Mouse (Mus musculus): ENCODE data around the gene Bysl. TPM values are rescaled to one million over a fixed set of nuclear protein-coding genes. Genes with fewer than 3 reads are reported as not detected.
"Not testable (repeated sequence)": the region's sequence is repeated elsewhere in the genome, so short reads cannot be mapped to it uniquely, and the experiment has no call there.

The Bysl gene
- polyA plus RNA-seq (2016; fragmentation: Nextera tagmentation; extraction: Ambion mirVana), result 41.3 and 48.3 TPM in 2 replicates

DNA sequence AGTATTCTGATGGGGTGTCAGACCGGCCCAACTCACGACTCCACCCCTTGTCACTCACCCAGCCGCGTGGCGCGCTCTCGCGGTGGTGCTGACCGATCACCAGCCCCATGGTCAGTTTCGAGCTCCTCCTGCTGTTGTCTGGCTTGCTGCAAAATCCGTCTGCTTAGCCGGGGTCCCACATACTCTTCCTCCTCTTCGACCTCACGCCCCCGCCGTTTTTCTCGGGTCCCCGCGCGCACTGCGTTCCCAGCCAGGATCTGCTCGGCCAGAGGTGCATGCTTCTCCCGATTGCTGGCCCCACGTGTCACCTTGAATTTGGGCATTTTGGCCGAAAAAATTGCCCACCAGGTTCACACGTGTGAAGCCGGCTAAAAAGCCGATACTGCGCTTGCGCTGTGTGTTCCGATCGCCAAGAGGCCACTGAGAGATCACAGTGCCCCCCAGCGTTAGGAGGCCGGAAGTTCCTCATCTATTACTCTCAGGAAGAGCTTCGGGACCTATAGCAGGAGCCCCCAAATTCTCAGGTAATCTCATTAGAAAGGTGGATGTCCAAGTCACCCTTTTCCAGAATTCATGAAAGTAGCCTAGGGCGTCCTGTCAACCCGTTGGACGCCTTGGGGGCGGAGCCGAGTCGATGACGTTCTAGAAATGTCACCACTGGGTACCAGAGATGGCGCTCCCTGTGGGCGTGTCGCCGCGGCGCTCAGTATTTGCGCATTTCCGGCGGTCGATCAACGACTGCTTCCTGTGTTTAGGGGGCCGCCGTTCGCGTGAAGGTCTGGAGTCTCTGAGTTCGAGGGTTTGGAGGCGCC lies at the start of gene Bysl, which contains the start of the genes Med20 and Gm20517:
Bysl (minus strand) TSS at position 644 of the 812 bp plus-strand sequence.
Med20 (plus strand) TSS at position 734 of the 812 bp plus-strand sequence.
Gm20517 (plus strand) TSS at position 741 of the 812 bp plus-strand sequence.
- Histone ChIP-seq H3K4me1 (peaks cover 22% of the 10 kb centered on the region), H3K4me3 (peak within 1 kb of the TSS; percentile 76), H3K36me3 (peaks cover 71% of the 10 kb centered on the region), H3K9me3 (replicated peaks) (no peaks in the 10 kb centered on the region), H3K27me3 (ENCODE audit: low read depth, poor library complexity, severe bottlenecking) (no peaks in the 10 kb centered on the region), H3K27ac (peak within 1 kb of the TSS; percentile 81)
- WGBS, result under 1% methylated on average over 59 of the region's 59 CpGs
- peak; percentile 99 for DNase-seq (ENCODE audit: low spot score)

DNA sequence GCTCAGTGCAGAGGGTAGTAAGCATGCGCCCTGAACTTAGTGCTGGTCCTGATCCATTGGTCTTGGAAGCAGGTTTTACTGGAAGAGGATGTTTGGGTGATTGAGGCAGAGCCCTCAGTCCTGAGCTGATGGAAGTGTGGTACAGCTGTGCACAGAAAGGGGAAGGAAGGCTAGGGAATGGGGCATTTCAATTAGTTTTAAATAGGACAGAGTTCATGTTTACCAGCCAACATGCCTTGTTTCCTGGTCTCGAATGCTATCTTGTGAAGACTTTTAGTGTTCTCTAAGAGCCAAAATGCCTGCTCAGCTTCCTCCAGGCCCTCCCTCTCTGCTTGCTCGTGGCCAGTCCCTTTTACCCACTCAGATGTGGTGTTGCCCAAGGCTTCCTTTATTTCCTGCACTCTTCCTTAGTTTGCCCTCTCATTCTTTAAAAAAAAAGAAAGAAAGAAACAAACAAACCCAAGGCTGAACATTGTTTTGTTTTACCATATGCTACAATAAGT lies 47.5 kb upstream of the Bysl start:
- 86% methylated on average over 3 of the region's 3 CpGs for WGBS
- no peaks in the 10 kb centered on the region for H3K9me3 ChIP-seq (replicated peaks)
- no peak for DNase-seq (ENCODE audit: low spot score)
- H3K27me3 ChIP-seq (ENCODE audit: low read depth, poor library complexity, severe bottlenecking), result no peaks in the 10 kb centered on the region
- H3K4me3 ChIP-seq, result no peak overlapping the region
- H3K4me1 ChIP-seq, result no peaks in the 10 kb centered on the region
- H3K36me3 ChIP-seq, result 0 out of 2 replicates have a peak, but pooled peaks cover 4% of the 10 kb centered on the region
- no peak overlapping the region for H3K27ac ChIP-seq

DNA sequence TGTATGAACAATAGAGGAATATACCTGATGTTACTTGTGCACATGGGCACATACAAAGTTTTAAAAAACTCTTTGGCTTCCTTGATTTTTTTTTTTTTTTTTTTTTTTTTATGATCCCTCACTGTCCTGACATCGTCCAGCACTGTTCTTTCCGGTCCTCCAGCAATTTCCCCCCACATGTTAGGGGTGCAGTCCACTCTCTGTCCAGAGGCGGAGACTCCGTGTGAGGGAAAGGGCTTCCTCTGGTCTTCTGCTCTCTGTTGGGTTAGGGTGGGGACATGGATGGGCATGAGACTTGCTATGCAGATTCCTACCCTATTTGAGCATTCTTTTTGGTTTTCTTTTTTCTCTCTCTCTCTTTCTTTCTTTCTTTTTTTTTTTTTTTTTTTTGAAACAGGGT lies 46.6 kb upstream of the Bysl start:
- Histone ChIP-seq H3K4me1 (no peaks in the 10 kb centered on the region), H3K27me3 (ENCODE audit: low read depth, poor library complexity, severe bottlenecking) (no peaks in the 10 kb centered on the region), H3K4me3 (no peak overlapping the region), H3K9me3 (replicated peaks) (no peaks in the 10 kb centered on the region), H3K36me3 (0 out of 2 replicates have a peak, but pooled peaks cover 8% of the 10 kb centered on the region), H3K27ac (no peak overlapping the region)
- no peak for DNase-seq (ENCODE audit: low spot score)
- 90% methylated on average over 4 of the region's 4 CpGs for WGBS

DNA sequence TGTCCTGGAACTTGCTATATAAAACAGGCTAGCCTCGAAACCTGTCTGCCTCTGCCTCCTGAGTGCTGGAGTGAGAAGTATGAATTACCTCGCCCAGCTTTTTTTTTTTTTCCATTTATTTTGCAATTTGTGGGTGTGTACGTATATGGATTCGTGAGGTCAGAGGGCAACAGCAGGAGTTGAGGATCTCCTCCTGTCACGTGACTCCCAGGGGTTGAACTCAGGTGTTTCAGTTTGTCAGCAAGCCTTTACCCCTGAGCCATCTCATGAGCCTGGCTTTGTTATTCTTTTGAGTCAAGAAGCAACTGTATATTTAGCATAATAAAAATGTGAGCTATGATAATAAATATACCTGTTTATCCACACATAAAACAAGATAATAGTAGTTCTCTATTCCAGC lies 44.4 kb upstream of the Bysl start:
- 79% methylated on average over 5 of the region's 5 CpGs for WGBS
- no peak for DNase-seq (ENCODE audit: low spot score)

GRCm38 (mm10) chr17:47654346-47654745 lies 43.1 kb upstream of the Bysl start:
- WGBS, result 95% methylated on average over 8 of the region's 8 CpGs
- H3K36me3 ChIP-seq; H3K9me3 ChIP-seq (replicated peaks); H3K27ac ChIP-seq; DNase-seq (ENCODE audit: low spot score); H3K4me3 ChIP-seq; H3K27me3 ChIP-seq (ENCODE audit: low read depth, poor library complexity, severe bottlenecking); H3K4me1 ChIP-seq: not testable (repeated sequence)

More for the DNA sequence above, 44.4 kb upstream of the Bysl start:
- H3K27me3 ChIP-seq (ENCODE audit: low read depth, poor library complexity, severe bottlenecking), result no peaks in the 10 kb centered on the region
- H3K4me1 ChIP-seq, result no peaks in the 10 kb centered on the region
- H3K9me3 ChIP-seq (replicated peaks), result no peaks in the 10 kb centered on the region
- H3K36me3 ChIP-seq, result peaks cover 8% of the 10 kb centered on the region; the same call in 1 of the 2 replicates
- H3K27ac ChIP-seq, result no peak overlapping the region
- H3K4me3 ChIP-seq, result no peak overlapping the region

DNA sequence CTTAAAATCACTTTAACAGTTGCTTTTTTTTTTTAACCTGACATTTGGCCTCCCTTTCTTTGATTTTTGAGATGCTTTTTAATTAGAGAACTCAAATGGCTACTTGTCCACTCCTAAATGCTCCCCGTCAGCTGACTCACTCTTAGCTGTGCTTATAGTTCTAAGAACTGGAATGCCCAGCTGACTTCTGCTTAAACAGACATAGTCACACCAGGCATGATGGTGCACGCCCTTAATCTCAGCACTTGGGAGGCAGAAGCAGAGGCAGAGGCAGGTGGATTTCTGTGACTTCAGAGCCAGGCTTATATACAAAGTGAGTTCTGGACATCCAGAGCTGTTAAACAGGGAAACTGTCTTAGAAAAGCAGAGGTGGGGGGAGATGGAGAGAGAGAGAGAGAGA lies 40.7 kb upstream of the Bysl start:
- Histone ChIP-seq H3K4me1 (no peaks in the 10 kb centered on the region), H3K4me3 (no peak overlapping the region)

DNA sequence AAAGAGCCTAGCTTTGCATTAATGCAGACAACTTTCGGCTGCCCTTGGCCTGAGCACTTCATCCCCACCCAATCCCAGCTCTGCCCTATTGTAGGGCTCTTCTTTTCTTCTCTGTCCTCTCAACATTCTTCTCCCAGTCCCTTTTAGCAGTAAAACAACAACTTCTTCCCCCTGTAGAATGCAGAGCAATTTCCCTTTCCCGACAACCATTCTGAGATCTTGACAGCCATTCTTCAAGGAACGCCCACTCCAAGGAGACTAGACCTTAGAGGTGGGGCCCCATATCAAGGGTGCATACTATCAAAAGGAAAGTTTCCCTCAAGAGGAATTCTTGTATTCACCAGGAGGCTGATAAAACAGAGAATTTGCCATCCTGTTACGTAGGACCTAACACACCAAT lies 37.7 kb upstream of the Bysl start:
- no peaks in the 10 kb centered on the region for H3K9me3 ChIP-seq (replicated peaks)
- DNase-seq (ENCODE audit: low spot score), result no peak
- H3K27ac ChIP-seq, result no peak overlapping the region
- H3K36me3 ChIP-seq, result peaks cover 4% of the 10 kb centered on the region; the same call in 1 of the 2 replicates
- no peaks in the 10 kb centered on the region for H3K27me3 ChIP-seq (ENCODE audit: low read depth, poor library complexity, severe bottlenecking)
- H3K4me1 ChIP-seq, result no peaks in the 10 kb centered on the region
- no peak overlapping the region for H3K4me3 ChIP-seq
- WGBS, result 77% methylated on average over 4 of the region's 4 CpGs

More for the DNA sequence above, 40.7 kb upstream of the Bysl start:
- no peak for DNase-seq (ENCODE audit: low spot score)
- Histone ChIP-seq H3K27ac (no peak overlapping the region), H3K36me3 (peaks cover 4% of the 10 kb centered on the region; the same call in 1 of the 2 replicates), H3K9me3 (replicated peaks) (no peaks in the 10 kb centered on the region), H3K27me3 (ENCODE audit: low read depth, poor library complexity, severe bottlenecking) (no peaks in the 10 kb centered on the region)
- WGBS, result 81% methylated on average over 2 of the region's 2 CpGs

- Histone ChIP-seq H3K4me1 (no peaks in the 10 kb centered on the region), H3K36me3 (no peaks in the 10 kb centered on the region; the same call in 1 of the 2 replicates), H3K27me3 (ENCODE audit: low read depth, poor library complexity, severe bottlenecking) (no peaks in the 10 kb centered on the region), H3K27ac (no peak overlapping the region), H3K9me3 (replicated peaks) (no peaks in the 10 kb centered on the region), H3K4me3 (no peak overlapping the region)
- WGBS, result 59% methylated on average over 1 of the region's 1 CpGs
- peak; percentile 58 for DNase-seq (ENCODE audit: low spot score)
Measured at GRCm38 (mm10) chr17:47646683-47647082, 35.4 kb upstream of the Bysl start.

DNA sequence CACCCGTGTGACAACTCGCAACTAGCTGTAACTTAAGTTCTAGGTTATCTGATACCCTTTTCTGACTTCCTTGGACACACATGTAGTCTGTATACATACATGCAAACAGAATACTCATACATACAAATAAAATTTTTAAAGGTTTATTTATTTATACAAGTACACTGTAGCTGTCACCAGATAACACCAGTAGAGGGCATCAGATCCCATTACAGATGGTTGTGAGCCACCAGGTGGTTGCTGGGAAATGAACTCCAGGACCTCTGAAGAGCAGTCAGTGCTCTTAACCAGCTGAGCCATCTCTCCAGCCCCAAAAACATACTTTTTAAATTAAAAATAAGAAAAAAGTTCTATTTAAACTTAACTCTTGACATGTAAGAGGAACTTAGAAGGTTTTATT lies 31.7 kb upstream of the Bysl start:
- 81% methylated on average over 2 of the region's 2 CpGs for WGBS
- Histone ChIP-seq H3K4me1 (no peaks in the 10 kb centered on the region), H3K4me3 (no peak overlapping the region), H3K27ac (no peak overlapping the region), H3K27me3 (ENCODE audit: low read depth, poor library complexity, severe bottlenecking) (no peaks in the 10 kb centered on the region), H3K36me3 (no peaks in the 10 kb centered on the region), H3K9me3 (replicated peaks) (no peaks in the 10 kb centered on the region)
- DNase-seq (ENCODE audit: low spot score), result no peak

GRCm38 (mm10) chr17:47633999-47634770 lies 22.9 kb upstream of the Bysl start:
- H3K36me3 ChIP-seq, result peaks cover 9% of the 10 kb centered on the region; the same call in 1 of the 2 replicates
- peaks cover 21% of the 10 kb centered on the region for H3K4me1 ChIP-seq
- no peak overlapping the region for H3K27ac ChIP-seq
- no peak overlapping the region for H3K4me3 ChIP-seq
- no peak for DNase-seq (ENCODE audit: low spot score)
- no peaks in the 10 kb centered on the region for H3K27me3 ChIP-seq (ENCODE audit: low read depth, poor library complexity, severe bottlenecking)
- WGBS, result 88% methylated on average over 7 of the region's 7 CpGs
- no peaks in the 10 kb centered on the region for H3K9me3 ChIP-seq (replicated peaks)

GRCm38 (mm10) chr17:47632181-47632840 lies 21.0 kb upstream of the Bysl start:
- Histone ChIP-seq H3K4me1 (peaks cover 30% of the 10 kb centered on the region), H3K27ac (no peak overlapping the region), H3K9me3 (replicated peaks) (no peaks in the 10 kb centered on the region), H3K27me3 (ENCODE audit: low read depth, poor library complexity, severe bottlenecking) (no peaks in the 10 kb centered on the region), H3K36me3 (peaks cover 14% of the 10 kb centered on the region), H3K4me3 (no peak overlapping the region)
- 73% methylated on average over 4 of the region's 4 CpGs for WGBS
- DNase-seq (ENCODE audit: low spot score), result no peak

- Histone ChIP-seq H3K36me3 (peaks cover 20% of the 10 kb centered on the region), H3K9me3 (replicated peaks) (no peaks in the 10 kb centered on the region), H3K27me3 (ENCODE audit: low read depth, poor library complexity, severe bottlenecking) (no peaks in the 10 kb centered on the region), H3K27ac (peak within 1 kb of the TSS; percentile 93), H3K4me3 (peak within 1 kb of the TSS; percentile 70), H3K4me1 (peaks cover 30% of the 10 kb centered on the region)
- WGBS, result 2% methylated on average over 3 of the region's 3 CpGs
- DNase-seq (ENCODE audit: low spot score), result no peak
Measured at GRCm38 (mm10) chr17:47630678-47631065, 19.4 kb upstream of the Bysl start, which contains the start of gene Usp49. Gene Usp49, plus strand, starts transcription at chr17:47630690.
